ENCODE assay signal across 1 mouse cellular context in genomic region chr12:70109921-70110320, GRCm38 (mm10).
TF ChIP-seq lines count a peak whose summit lies in the region.

No protein-coding gene starts in this region.

TF ChIP-seq in MEL, 35 proteins besides CTCF, POLR2A, EP300 and RAD21 (continued from another document):
- TF ChIP-seq USF2 (IDR thresholded peaks at IDR 0.05; ENCODE audit: borderline replicate concordance in 1 of 2, insufficient read depth in 1 of 2, low read depth in 1 of 2, low read length in 2 of 2) (no peak), ELF1 (IDR thresholded peaks at IDR 0.05; ENCODE audit: low read depth, low read length) (no peak), MYC (IDR thresholded peaks at IDR 0.05; ENCODE audit: low read depth, low read length) (peak; percentile 31; the same call in 1 of the 2 replicates), MAFK (IDR thresholded peaks at IDR 0.05; ENCODE audit: borderline replicate concordance, low read depth, low read length) (no peak; the same call in 1 of the 2 replicates), ZKSCAN1 (IDR thresholded peaks at IDR 0.05; ENCODE audit: low read depth, low read length) (no peak), ETS1 (IDR thresholded peaks at IDR 0.05; ENCODE audit: low read depth, low read length) (peak; percentile 84)
